Mouse (Mus musculus) brain, adult 2 months (tissue): ENCODE measurements around the gene Apol9a.
A peak's percentile ranks its signal among the peaks of the same experiment; 100 is the strongest.

Experiments used
- DNase-seq: peaks from one replicate; pipeline ENCODE4 v3.0.0; 2011; ENCODE audit warnings: low read depth, low spot score

Apol9a gene

GRCm38 (mm10) chr15:77377419-77377818, 33.5 kb downstream of the Apol9a start:
- no peak for DNase-seq

GRCm38 (mm10) chr15:77376920-77377319, 34.0 kb downstream of the Apol9a start:
- peak; percentile 33 for DNase-seq

GRCm38 (mm10) chr15:77370588-77370987, 40.3 kb downstream of the Apol9a start:
- DNase-seq, result no peak

- DNase-seq, result no peak
Observed at GRCm38 (mm10) chr15:77369981-77370380, 41.0 kb downstream of the Apol9a start.

GRCm38 (mm10) chr15:77368818-77369320, 42.1 kb downstream of the Apol9a start:
- no peak for DNase-seq

- DNase-seq, result peak; percentile 97
Observed at GRCm38 (mm10) chr15:77368148-77368547, 42.8 kb downstream of the Apol9a start.

- DNase-seq, result peak; percentile 41
Observed at GRCm38 (mm10) chr15:77367504-77367903, 43.4 kb downstream of the Apol9a start.

- peak; percentile 94 for DNase-seq
Observed at GRCm38 (mm10) chr15:77366706-77367484, 44.0 kb downstream of the Apol9a start.

GRCm38 (mm10) chr15:77365700-77366570, 45.0 kb downstream of the Apol9a start:
- DNase-seq, result peak; percentile 69

- DNase-seq, result peak; percentile 96
Observed at GRCm38 (mm10) chr15:77364026-77364425, 46.9 kb downstream of the Apol9a start.

- DNase-seq, result no peak
Observed at GRCm38 (mm10) chr15:77363578-77363977, 47.4 kb downstream of the Apol9a start.

- peak; percentile 62 for DNase-seq
Observed at GRCm38 (mm10) chr15:77362952-77363351, 48.0 kb downstream of the Apol9a start.

- no peak for DNase-seq
Observed at GRCm38 (mm10) chr15:77359905-77360304, 51.0 kb downstream of the Apol9a start.

- no peak for DNase-seq
Observed at GRCm38 (mm10) chr15:77359486-77359885, 51.4 kb downstream of the Apol9a start.

- no peak for DNase-seq
Observed at GRCm38 (mm10) chr15:77359084-77359483, 51.9 kb downstream of the Apol9a start.

- DNase-seq, result peak; percentile 97
Observed at GRCm38 (mm10) chr15:77358320-77359040, 52.5 kb downstream of the Apol9a start.

GRCm38 (mm10) chr15:77356248-77356810, 54.6 kb downstream of the Apol9a start:
- DNase-seq, result peak; percentile 84

GRCm38 (mm10) chr15:77354848-77355551, 55.9 kb downstream of the Apol9a start:
- peak; percentile 72 for DNase-seq

- no peak for DNase-seq
Observed at GRCm38 (mm10) chr15:77354496-77354847, 56.5 kb downstream of the Apol9a start.
